Mouse (Mus musculus) heart, postnatal 14 days (tissue): ENCODE data around the gene Tshz2. TPM values are rescaled to one million over a fixed set of nuclear protein-coding genes. Genes with fewer than 3 reads are reported as not detected.

Source experiments
- DNase-seq, 2 experiments: peaks; one replicate each; pipeline ENCODE4 v3.0.0; 2021 to 2022
- intact Hi-C: fragments of 180-260 bp; cut with DNase I; formaldehyde crosslinking; loops from one replicate; pipeline ENCODE4 v1.15.1; 2025
- total RNA-seq, 2 experiments: library from RNA; stranded (reverse); gene quantifications; 2 replicates each; pipeline ENCODE4 v1.2.3; 2021

The Tshz2 gene
- total RNA-seq, 2 experiments from 2014 or later: 15.5 to 17.8 TPM

DNA sequence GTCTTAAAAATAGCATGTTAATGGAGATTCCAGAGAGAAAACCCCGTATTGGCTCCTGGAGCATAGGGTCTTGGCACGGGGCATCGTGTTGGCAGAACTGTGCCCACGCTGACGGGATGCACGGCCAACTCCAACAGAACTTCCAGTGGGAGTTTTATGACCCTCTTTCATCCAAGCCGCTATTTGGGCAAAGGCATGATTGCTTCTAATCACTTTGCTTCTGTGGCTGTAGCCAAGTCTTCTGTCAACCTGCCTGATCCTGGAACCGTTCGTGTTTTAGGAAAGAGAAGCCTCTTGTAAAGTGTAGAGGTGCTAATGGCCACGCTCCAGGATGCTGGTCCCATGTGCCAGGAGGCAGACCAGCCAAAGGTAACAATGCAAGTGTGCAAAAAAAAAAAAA lies 350.1 kb downstream of the Tshz2 start:
- intact Hi-C loops: no loop called here
- no peak for DNase-seq

GRCm38 (mm10) chr2:169987186-169987585 lies 354.4 kb downstream of the Tshz2 start:
- intact Hi-C loops: no loop called here
- DNase-seq: no peak

DNA sequence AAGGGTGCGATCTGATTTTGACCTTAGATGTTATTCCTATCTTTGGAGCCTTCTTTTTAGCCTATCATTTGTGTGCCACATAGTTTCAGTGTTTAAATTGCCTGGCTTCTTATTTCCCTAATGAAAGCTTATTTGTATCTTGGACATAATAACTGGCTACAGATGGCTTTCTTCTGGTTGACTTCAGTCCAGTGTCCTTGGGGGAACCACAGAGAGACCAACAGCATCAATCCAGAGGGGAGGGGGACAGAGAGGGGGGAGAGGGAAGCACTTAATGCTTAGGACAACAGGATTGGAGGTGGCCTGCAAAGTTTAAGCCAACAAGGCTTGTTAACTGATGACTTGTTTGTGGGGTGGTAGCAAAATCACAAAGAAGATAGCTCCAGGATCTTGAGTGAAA lies 356.4 kb downstream of the Tshz2 start:
- intact Hi-C loops: no loop called here
- DNase-seq: no peak

- DNase-seq: no peak
- intact Hi-C loops: no loop called here
Observed at GRCm38 (mm10) chr2:169990991-169991390, 358.2 kb downstream of the Tshz2 start.

DNA sequence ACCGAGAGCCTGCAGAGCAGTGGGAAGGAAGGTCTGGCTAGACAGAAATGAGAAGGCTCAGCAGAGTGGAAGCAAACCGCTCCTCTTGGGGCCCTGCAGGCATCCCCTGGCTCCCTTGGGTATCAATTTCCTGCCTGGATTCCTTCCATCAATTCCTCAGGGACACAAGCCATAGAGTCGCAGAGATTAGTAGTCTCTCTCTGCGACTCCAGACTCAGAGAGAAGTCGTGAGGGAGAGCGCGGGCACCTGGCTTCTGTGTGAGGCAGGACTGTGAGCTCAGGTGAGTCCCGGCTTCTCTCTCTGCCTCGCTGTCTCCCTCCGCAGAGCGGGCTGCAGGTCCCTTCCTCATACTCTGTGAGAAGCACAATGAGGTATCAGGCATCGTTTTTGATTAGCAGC lies 363.2 kb downstream of the Tshz2 start:
- intact Hi-C loops: no loop called here
- peak in 1 of 2 experiments; percentile 31 for DNase-seq

GRCm38 (mm10) chr2:169996501-169997237 lies 363.9 kb downstream of the Tshz2 start:
- DNase-seq: no peak
- intact Hi-C loops: no loop called here

DNA sequence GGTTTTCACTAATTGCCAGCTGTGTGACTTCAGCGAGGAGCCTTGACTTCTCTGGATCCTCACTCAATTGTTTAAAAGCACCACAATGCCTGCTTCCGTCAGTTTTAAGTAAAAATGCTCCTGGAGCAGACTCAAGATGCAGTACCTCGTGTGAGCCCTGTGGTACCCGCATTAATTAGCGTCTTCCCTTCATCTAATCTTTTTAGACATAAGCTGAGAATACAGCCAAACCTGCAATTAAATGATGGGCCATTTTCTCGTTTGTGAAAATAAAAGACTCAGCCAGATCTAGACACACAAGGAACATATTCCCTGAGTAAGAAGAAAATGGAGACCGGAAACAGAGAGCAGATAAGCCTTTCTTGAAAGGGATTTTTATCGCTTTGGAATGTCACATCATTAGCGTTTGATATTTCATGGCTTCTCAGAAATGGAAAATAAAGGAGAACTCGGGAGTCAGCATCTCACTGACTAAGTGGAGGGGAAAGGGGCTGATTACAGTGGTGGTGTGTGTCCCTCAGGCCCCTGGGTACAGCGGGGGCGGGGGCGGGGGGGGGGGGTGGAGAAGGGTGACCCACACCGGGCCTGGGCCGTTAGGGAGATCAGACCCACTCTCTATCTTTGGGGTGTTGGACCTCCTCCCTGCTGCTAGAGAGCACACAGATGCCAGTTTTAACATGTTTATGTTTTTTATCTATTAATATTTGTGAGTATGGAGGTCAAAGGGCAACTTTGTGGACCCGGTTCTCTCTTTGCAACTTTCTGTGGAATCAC lies 364.6 kb downstream of the Tshz2 start:
- intact Hi-C loops: no loop called here
- no peak for DNase-seq

- intact Hi-C loops: no loop called here
- DNase-seq: no peak
Observed at GRCm38 (mm10) chr2:169998878-169999337, 366.1 kb downstream of the Tshz2 start.

GRCm38 (mm10) chr2:170002594-170003504 lies 370.0 kb downstream of the Tshz2 start:
- DNase-seq: no peak
- intact Hi-C loops: no loop called here

- intact Hi-C loops: no loop called here
- DNase-seq: no peak
Observed at GRCm38 (mm10) chr2:170003666-170004065, 370.9 kb downstream of the Tshz2 start.

GRCm38 (mm10) chr2:170006829-170007228 lies 374.0 kb downstream of the Tshz2 start:
- intact Hi-C loops: no loop called here
- no peak for DNase-seq

DNA sequence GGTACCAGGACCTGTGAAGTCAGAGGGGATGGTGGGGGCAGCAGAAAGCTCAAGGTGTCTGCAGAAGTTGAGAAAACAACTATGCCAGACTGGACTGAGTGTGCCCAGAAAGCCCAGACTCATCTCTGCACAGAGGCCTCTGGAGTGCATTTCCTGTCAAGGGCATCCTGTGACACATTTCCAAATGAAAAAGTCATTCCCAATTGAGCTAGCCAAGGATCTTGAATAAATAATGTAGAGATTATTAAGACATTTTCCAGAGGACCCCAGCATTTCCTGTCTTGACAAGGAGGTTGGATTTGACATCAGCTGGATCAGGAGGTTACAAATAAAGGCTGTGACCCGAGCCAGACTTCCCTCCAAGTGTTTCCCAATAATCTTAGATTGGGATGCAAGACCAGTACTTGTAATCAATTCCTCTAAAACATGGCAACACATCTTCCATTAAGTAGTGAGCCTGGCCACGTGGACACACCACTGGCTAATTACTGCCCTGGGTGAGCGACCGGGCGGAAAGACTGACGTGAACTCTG lies 374.7 kb downstream of the Tshz2 start:
- intact Hi-C loops: no loop called here
- no peak for DNase-seq

DNA sequence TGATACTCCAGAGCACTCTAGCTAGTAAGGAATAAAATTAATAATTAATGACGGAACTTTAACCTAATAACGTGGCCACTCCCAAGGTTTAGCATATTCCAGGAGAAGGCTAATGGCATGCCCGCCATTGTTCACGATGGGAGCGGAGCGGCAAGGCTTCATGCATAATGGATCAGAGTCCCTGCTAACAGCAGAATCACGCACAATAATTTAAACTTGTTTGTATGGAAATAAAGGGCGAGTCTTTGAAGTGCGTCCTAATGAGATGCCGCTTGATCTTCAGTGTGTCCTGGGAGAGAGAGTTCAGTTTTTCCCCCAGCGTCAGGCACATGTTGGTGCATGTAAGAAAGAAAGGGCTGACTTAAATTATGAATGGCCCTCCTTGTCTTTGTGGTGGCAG lies 376.9 kb downstream of the Tshz2 start:
- intact Hi-C loops: no loop called here

DNA sequence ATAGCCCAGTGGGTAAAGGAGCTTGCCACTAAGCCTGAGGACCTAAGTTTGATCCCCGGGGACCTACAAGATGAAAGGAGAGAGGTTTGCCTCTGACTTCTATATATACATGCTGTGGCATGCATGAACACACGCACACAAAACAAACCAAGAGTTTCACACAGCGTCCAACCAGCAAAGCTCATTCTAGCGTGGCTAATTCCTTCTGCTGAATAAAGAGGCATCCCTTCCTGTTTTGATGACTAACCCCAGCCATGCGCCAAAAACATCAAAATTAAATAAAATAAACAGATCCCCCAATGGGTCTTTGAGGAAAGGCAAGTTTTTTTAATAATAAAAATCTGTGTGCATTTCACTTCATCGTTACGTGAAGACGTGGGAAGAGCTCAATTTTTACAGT lies 379.0 kb downstream of the Tshz2 start:
- intact Hi-C loops: no loop called here

More for the DNA sequence above, 376.9 kb downstream of the Tshz2 start:
- DNase-seq: no peak

DNA sequence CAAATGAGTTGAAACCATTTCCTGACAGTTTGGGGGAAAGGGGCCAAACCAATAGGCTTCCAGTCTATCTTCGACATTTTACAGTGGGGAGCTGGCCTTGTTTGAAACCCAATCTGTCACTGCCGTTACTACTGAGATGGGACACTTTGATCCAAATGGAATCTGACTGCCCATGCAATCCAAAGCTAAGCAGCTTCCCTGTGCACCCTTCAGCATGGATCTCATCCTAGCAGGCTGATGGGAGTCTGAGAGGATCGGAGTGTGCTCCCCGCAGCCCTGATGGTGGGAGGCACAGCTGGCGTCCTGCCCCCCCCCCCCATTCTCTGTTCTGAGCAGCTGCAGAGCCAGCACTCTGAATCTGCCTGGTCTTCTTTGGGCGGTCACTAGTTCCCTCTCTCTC lies 384.5 kb downstream of the Tshz2 start:
- DNase-seq: no peak

More for the DNA sequence above, 379.0 kb downstream of the Tshz2 start:
- DNase-seq: no peak

DNA sequence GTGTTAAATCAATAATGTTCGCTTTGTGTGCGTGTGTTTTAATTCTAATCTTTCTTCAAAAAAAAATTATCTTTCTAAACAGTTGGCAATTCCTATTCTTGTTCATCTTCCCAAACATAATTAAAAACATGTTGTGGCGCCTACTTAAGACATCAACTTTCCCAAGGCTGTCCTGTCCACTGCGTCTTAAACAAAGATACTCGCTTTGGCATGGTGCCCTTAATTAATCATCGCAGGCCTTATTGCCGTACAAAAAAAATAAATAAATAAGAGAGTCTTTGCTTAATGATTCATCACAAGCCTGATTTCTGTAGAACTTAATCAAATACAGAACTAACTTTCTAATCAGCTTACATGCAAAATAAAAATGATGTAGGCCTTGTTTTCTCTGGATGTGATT lies 385.1 kb downstream of the Tshz2 start:
- intact Hi-C loops: no loop called here
- DNase-seq: no peak

More for the DNA sequence above, 384.5 kb downstream of the Tshz2 start:
- intact Hi-C loops: no loop called here

- DNase-seq: no peak
- intact Hi-C loops: no loop called here
Observed at GRCm38 (mm10) chr2:170022953-170023352, 390.1 kb downstream of the Tshz2 start.

- DNase-seq: no peak
- intact Hi-C loops: no loop called here
Observed at GRCm38 (mm10) chr2:170023741-170024140, 390.9 kb downstream of the Tshz2 start.

DNA sequence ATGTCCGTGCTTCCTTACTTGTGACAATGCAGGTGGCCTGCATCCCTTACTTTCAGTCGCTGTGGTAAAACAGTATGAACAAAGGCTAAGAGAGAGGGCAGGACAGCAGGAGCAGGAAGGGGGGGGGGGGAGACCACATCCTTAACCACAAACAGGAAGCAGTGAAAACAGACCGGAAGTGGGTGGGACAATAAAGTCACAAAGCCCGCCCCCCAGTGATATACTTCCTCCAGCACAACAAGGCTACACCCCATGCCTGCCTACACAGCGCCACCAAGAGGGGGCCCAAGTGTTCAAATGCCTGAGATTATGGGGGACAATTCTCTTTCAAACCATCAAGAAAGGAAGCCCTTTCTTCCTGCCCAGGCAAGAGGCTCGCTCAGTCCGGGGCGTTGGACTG lies 392.1 kb downstream of the Tshz2 start:
- DNase-seq: no peak
- intact Hi-C loops: no loop called here

DNA sequence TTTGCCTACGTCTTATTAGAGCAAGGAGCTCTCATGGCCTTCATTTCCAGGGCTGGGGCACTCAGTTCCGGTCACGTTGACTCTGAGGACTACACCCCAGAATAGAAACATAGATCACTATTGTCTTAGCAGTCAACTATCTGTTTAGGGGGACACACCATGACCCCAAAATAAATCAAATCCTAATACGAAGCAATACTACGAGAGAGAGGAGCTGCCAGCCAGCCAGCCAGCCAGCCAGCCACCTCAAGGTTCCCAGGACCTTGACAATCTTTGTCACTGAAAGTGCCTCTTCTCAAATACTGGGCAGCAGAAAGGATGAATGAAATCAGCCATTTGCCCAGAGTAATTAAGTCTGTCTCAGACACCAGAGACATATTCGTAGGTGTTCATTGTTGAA lies 393.1 kb downstream of the Tshz2 start:
- DNase-seq: no peak
- intact Hi-C loops: no loop called here

- DNase-seq: no peak
- intact Hi-C loops: no loop called here
Observed at GRCm38 (mm10) chr2:170027837-170028236, 395.0 kb downstream of the Tshz2 start.
